Mouse (Mus musculus): ENCODE measurements at regions not wholly inside any gene's neighbourhood (a gene's known extent, or its start where the extent isn't known, plus 50 kb on each side); places are given as distances from the start of the nearest gene placed in this dataset.

DNA sequence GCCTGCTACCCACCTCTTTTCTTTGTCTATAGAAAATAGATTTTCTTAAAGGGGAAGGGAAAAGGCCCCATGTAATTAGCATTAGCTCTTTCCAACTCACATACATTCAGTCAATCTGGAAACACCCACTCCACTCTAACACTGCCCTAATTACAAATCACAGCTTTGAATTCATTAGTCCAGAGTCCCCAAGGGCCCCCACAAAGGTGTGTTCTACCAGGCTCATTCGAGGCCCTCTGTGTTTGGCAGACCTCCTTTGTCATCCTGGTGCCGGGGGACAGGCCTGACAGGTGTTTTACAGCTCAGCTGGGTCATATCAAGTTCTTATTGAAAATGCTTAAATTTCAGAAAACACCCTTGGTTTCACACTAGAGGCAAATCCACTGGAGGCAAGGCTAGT is 234.3 kb downstream of the Rab11fip2 start:
- no peak overlapping the region for H3K9ac ChIP-seq (ENCODE audit: low read length)
- H3K4me3 ChIP-seq (ENCODE audit: low read depth, low read length): no peak overlapping the region
- H3K4me1 ChIP-seq (replicated peaks; ENCODE audit: control insufficient read depth, insufficient read depth, low read length): 0 out of 2 replicates have a peak, but pooled peaks cover 2% of the 10 kb centered on the region
- no peaks in the 10 kb centered on the region for H3K27me3 ChIP-seq (ENCODE audit: control insufficient read depth, insufficient read depth, low read length)
- 24% methylated on average over 2 of the region's 2 CpGs for WGBS
- H3K36me3 ChIP-seq (ENCODE audit: control insufficient read depth, insufficient read depth, low read length): no peaks in the 10 kb centered on the region
- DNase-seq (ENCODE audit: low spot score): peak; percentile 66
- H3K27ac ChIP-seq (ENCODE audit: low read depth, low read length): no peak overlapping the region
- H3K4me2 ChIP-seq (ENCODE audit: low read depth, low read length, severe bottlenecking): no peak overlapping the region
- 0 out of 2 replicates have a peak, but pooled peaks have one; percentile 56 for ATAC-seq (replicated peaks; ENCODE audit: low FRiP score)
- no peaks in the 10 kb centered on the region for H3K9me3 ChIP-seq (ENCODE audit: control insufficient read depth, low read length)

- Histone ChIP-seq H3K4me1 (replicated peaks; ENCODE audit: control insufficient read depth, insufficient read depth, low read length) (peaks cover 18% of the 10 kb centered on the region; the same call in 1 of the 2 replicates), H3K36me3 (ENCODE audit: control insufficient read depth, insufficient read depth, low read length) (no peaks in the 10 kb centered on the region), H3K9me3 (ENCODE audit: control insufficient read depth, low read length) (no peaks in the 10 kb centered on the region), H3K27me3 (ENCODE audit: control insufficient read depth, insufficient read depth, low read length) (peaks cover 6% of the 10 kb centered on the region; the same call in 1 of the 2 replicates), H3K27ac (ENCODE audit: low read depth, low read length) (no peak overlapping the region), H3K4me2 (ENCODE audit: low read depth, low read length, severe bottlenecking) (no peak overlapping the region), H3K9ac (ENCODE audit: low read length) (no peak overlapping the region), H3K4me3 (ENCODE audit: low read depth, low read length) (no peak overlapping the region)
- DNase-seq (ENCODE audit: low spot score) (no peak), ATAC-seq (replicated peaks; ENCODE audit: low FRiP score) (no peak)
- 70% methylated on average over 2 of the region's 2 CpGs for WGBS
Measured at GRCm38 (mm10) chr19:59715086-59715485, 228.4 kb downstream of the Rab11fip2 start.

DNA sequence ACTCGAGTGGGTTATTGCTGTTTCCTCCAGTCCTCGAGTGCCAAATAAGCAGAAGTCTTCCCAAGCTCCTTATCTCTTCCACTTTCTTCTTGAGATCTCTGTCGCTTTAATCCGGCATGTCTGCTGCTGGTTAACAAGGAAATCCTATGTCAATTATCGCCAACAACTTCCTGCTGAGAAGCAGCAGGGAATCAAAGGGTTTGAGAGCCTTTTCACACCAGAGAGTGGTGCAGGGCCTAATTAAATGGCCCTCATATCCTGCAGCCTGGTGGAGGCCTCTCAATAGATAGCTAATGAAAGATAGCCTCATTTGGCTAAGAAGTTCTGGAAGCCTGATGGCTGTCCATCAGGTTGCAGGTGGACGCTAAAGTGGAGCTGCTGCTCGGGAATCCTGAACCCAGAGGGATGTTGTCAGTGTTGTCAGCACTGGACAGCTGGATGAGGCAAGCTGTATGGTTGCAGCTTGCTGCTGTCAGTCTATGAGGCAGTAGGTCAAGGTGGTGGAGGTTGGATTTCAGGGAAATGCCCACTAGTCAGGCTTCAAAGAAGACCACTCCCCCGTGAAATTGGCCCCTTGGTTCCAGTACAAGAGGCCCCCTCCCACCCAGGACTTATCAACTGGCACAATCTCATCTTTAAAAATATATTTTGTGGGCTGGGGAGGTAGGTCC is 225.5 kb downstream of the Rab11fip2 start:
- H3K27me3 ChIP-seq (ENCODE audit: control insufficient read depth, insufficient read depth, low read length): peaks cover 6% of the 10 kb centered on the region; the same call in 1 of the 2 replicates

DNA sequence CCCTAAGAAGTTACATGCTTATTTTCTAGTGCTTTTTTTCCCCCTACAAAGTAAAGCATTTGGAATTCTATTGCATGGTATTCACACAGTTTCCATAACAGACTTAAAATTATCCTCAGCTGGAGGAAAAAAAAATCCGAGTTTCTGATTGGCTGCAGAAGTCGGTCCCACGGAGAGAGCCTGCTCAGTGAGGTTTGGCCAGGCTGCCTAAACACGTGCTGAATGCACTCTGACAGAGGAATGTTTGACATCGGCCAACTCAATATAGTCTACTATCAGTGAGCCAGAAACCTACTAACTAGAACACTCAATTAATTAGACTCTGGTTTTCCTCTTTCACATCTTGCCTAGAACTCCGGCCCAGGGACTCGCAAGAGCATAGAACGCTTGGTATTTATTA is 204.9 kb downstream of the Rab11fip2 start:
- no peaks in the 10 kb centered on the region for H3K4me1 ChIP-seq (replicated peaks; ENCODE audit: control insufficient read depth, insufficient read depth, low read length)
- 75% methylated on average over 8 of the region's 8 CpGs for WGBS
- no peak overlapping the region for H3K4me3 ChIP-seq (ENCODE audit: low read depth, low read length)
- H3K9ac ChIP-seq (ENCODE audit: low read length): no peak overlapping the region
- no peaks in the 10 kb centered on the region for H3K9me3 ChIP-seq (ENCODE audit: control insufficient read depth, low read length)
- H3K27me3 ChIP-seq (ENCODE audit: control insufficient read depth, insufficient read depth, low read length): no peaks in the 10 kb centered on the region
- ATAC-seq (replicated peaks; ENCODE audit: low FRiP score) (no peak), DNase-seq (ENCODE audit: low spot score) (no peak)
- no peak overlapping the region for H3K27ac ChIP-seq (ENCODE audit: low read depth, low read length)
- no peak overlapping the region for H3K4me2 ChIP-seq (ENCODE audit: low read depth, low read length, severe bottlenecking)
- H3K36me3 ChIP-seq (ENCODE audit: control insufficient read depth, insufficient read depth, low read length): no peaks in the 10 kb centered on the region

More for the DNA sequence above, 225.5 kb downstream of the Rab11fip2 start:
- H3K36me3 ChIP-seq (ENCODE audit: control insufficient read depth, insufficient read depth, low read length): no peaks in the 10 kb centered on the region; the same call in 1 of the 2 replicates
- H3K4me2 ChIP-seq (ENCODE audit: low read depth, low read length, severe bottlenecking): peak overlapping the region; percentile 29; the same call in 1 of the 2 replicates
- 0 out of 2 replicates have a peak overlapping the region, but pooled peaks have one; percentile 12 for H3K27ac ChIP-seq (ENCODE audit: low read depth, low read length)
- peak; percentile 69 for ATAC-seq (replicated peaks; ENCODE audit: low FRiP score)
- DNase-seq (ENCODE audit: low spot score): peak; percentile 57
- no peak overlapping the region for H3K9ac ChIP-seq (ENCODE audit: low read length)
- WGBS: 1% methylated on average over 8 of the region's 8 CpGs
- peaks cover 18% of the 10 kb centered on the region; the same call in 1 of the 2 replicates for H3K4me1 ChIP-seq (replicated peaks; ENCODE audit: control insufficient read depth, insufficient read depth, low read length)
- H3K4me3 ChIP-seq (ENCODE audit: low read depth, low read length): no peak overlapping the region
- peaks cover 4% of the 10 kb centered on the region; the same call in 1 of the 2 replicates for H3K9me3 ChIP-seq (ENCODE audit: control insufficient read depth, low read length)

GRCm38 (mm10) chr19:59742946-59743345 is 200.5 kb downstream of the Rab11fip2 start:
- Histone ChIP-seq H3K9ac (ENCODE audit: low read length) (no peak overlapping the region), H3K4me3 (ENCODE audit: low read depth, low read length) (no peak overlapping the region), H3K27ac (ENCODE audit: low read depth, low read length) (no peak overlapping the region), H3K9me3 (ENCODE audit: control insufficient read depth, low read length) (no peaks in the 10 kb centered on the region), H3K36me3 (ENCODE audit: control insufficient read depth, insufficient read depth, low read length) (no peaks in the 10 kb centered on the region), H3K27me3 (ENCODE audit: control insufficient read depth, insufficient read depth, low read length) (no peaks in the 10 kb centered on the region), H3K4me1 (replicated peaks; ENCODE audit: control insufficient read depth, insufficient read depth, low read length) (no peaks in the 10 kb centered on the region), H3K4me2 (ENCODE audit: low read depth, low read length, severe bottlenecking) (no peak overlapping the region)
- WGBS: 22% methylated on average over 3 of the region's 3 CpGs
- ATAC-seq (replicated peaks; ENCODE audit: low FRiP score) (no peak), DNase-seq (ENCODE audit: low spot score) (no peak)

DNA sequence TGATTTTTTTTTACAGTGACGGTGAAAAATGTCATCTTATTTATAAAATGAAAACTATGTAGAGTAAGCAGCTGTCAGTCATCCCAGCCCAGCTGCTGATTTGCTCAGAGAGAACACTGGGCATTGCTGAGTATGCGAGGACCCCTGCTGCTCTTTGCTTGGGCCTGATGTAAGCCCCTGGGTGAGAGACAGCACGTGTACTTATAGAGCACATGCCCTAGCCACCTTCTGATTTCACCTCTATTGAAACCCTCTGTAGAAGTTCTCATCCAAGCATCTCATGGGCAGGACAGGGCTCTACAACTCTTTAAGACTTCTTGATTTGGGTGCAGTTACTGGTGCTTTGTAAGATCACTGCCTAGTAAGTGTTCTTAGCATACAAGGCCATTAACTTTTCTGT is 182.2 kb downstream of the Rab11fip2 start:
- no peaks in the 10 kb centered on the region for H3K36me3 ChIP-seq (ENCODE audit: control insufficient read depth, insufficient read depth, low read length)
- no peak overlapping the region for H3K4me2 ChIP-seq (ENCODE audit: low read depth, low read length, severe bottlenecking)
- H3K4me1 ChIP-seq (replicated peaks; ENCODE audit: control insufficient read depth, insufficient read depth, low read length): no peaks in the 10 kb centered on the region
- H3K9ac ChIP-seq (ENCODE audit: low read length): no peak overlapping the region
- H3K27ac ChIP-seq (ENCODE audit: low read depth, low read length): no peak overlapping the region
- no peaks in the 10 kb centered on the region for H3K9me3 ChIP-seq (ENCODE audit: control insufficient read depth, low read length)
- no peak for DNase-seq (ENCODE audit: low spot score)
- H3K4me3 ChIP-seq (ENCODE audit: low read depth, low read length): no peak overlapping the region
- no peaks in the 10 kb centered on the region for H3K27me3 ChIP-seq (ENCODE audit: control insufficient read depth, insufficient read depth, low read length)
- ATAC-seq (replicated peaks; ENCODE audit: low FRiP score): no peak
- 55% methylated on average over 3 of the region's 3 CpGs for WGBS

DNA sequence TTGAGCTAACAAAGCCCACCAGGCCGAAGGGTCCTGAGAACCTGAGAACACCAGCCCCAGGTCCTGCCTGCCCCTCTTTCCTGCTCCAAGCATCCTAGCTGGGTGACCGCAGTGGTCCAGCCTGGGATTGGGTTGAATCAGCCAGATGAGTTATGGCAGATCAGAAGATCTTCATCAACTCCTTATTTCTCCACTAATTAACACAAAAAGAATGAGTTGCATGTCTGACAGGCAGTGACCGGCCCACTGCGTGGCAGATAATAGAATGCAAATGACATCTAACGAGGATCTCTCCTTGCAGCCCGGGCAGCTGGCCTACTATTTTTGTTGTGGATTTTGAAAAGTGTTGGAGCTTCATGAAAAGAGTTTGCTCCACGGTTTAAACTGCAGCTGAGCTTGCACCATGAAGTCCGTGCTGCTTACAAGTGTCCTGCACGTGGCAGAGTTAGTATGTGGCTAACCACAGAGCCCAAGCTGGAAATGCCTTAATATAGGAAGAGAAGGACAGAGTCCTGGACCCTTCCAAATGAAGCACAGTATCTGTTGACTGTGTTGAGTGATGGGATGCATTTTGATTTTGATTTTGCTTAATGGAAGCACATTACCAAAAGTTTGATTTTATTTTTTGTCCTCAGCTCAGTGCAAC is 158.9 kb downstream of the Rab11fip2 start:
- no peaks in the 10 kb centered on the region for H3K9me3 ChIP-seq (ENCODE audit: control insufficient read depth, low read length)
- no peak overlapping the region for H3K4me2 ChIP-seq (ENCODE audit: low read depth, low read length, severe bottlenecking)
- ATAC-seq (replicated peaks; ENCODE audit: low FRiP score) (no peak), DNase-seq (ENCODE audit: low spot score) (peak; percentile 53)
- peak overlapping the region; percentile 26; the same call in 1 of the 2 replicates for H3K27ac ChIP-seq (ENCODE audit: low read depth, low read length)
- peaks cover 4% of the 10 kb centered on the region; the same call in 1 of the 2 replicates for H3K4me1 ChIP-seq (replicated peaks; ENCODE audit: control insufficient read depth, insufficient read depth, low read length)
- WGBS: 32% methylated on average over 9 of the region's 9 CpGs
- no peaks in the 10 kb centered on the region for H3K36me3 ChIP-seq (ENCODE audit: control insufficient read depth, insufficient read depth, low read length)
- H3K27me3 ChIP-seq (ENCODE audit: control insufficient read depth, insufficient read depth, low read length): no peaks in the 10 kb centered on the region
- H3K9ac ChIP-seq (ENCODE audit: low read length): no peak overlapping the region
- H3K4me3 ChIP-seq (ENCODE audit: low read depth, low read length): no peak overlapping the region

- Histone ChIP-seq H3K36me3 (ENCODE audit: control insufficient read depth, insufficient read depth, low read length) (no peaks in the 10 kb centered on the region), H3K27me3 (ENCODE audit: control insufficient read depth, insufficient read depth, low read length) (no peaks in the 10 kb centered on the region), H3K9ac (ENCODE audit: low read length) (no peak overlapping the region), H3K4me3 (ENCODE audit: low read depth, low read length) (no peak overlapping the region), H3K9me3 (ENCODE audit: control insufficient read depth, low read length) (no peaks in the 10 kb centered on the region), H3K27ac (ENCODE audit: low read depth, low read length) (no peak overlapping the region), H3K4me1 (replicated peaks; ENCODE audit: control insufficient read depth, insufficient read depth, low read length) (no peaks in the 10 kb centered on the region), H3K4me2 (ENCODE audit: low read depth, low read length, severe bottlenecking) (no peak overlapping the region)
- WGBS: 90% methylated on average over 4 of the region's 4 CpGs
- ATAC-seq (replicated peaks; ENCODE audit: low FRiP score) (no peak), DNase-seq (ENCODE audit: low spot score) (no peak)
Measured at GRCm38 (mm10) chr19:59831304-59831703, 112.2 kb downstream of the Rab11fip2 start.

Data from forebrain, embryonic 11.5 days (tissue).